Mouse (Mus musculus): ENCODE data around the gene Parp9. TPM values are rescaled to one million over a fixed set of nuclear protein-coding genes. Genes with fewer than 3 reads are reported as not detected.

Gene Parp9
- total RNA-seq, 1 experiment: 4.8 TPM

- Histone ChIP-seq H3K4me1 (ENCODE audit: control insufficient read depth in 2 of 2, insufficient read depth in 2 of 2, low read length in 2 of 2, poor library complexity in 1 of 2) (no peaks in the 10 kb centered on the region), H3K36me3 (ENCODE audit: control insufficient read depth, insufficient read depth, low read length, poor library complexity, severe bottlenecking) (peaks cover 2% of the 10 kb centered on the region; the same call in 1 of the 2 replicates), H3K27ac (ENCODE audit: insufficient read depth, low read depth, low read length, poor library complexity, severe bottlenecking) (no peak overlapping the region), H3K9ac (ENCODE audit: insufficient read depth, low read depth, low read length, poor library complexity, severe bottlenecking) (no peak overlapping the region), H3K4me3 (ENCODE audit: insufficient read depth in 1 of 2, low read depth in 1 of 2, low read length in 2 of 2, poor library complexity in 1 of 2, severe bottlenecking in 1 of 2) (no peak overlapping the region), H3K9me3 (ENCODE audit: control insufficient read depth, insufficient read depth, low read depth, low read length) (no peaks in the 10 kb centered on the region)
- no peak for DNase-seq (ENCODE audit: low read depth, low spot score)
- in situ Hi-C loops (cut with MboI; ENCODE audit: low sequenced_read_pairs in 2 of 2, unreplicated experiment in 2 of 2): no loop called here
- TF ChIP-seq ZNF384 (IDR thresholded peaks at IDR 0.05; ENCODE audit: low read depth, low read length): no peak
- no peak for TF ChIP-seq MAFK (IDR thresholded peaks at IDR 0.05; ENCODE audit: insufficient read depth, low read depth, low read length)
- TF ChIP-seq ZC3H11A (IDR thresholded peaks at IDR 0.05; ENCODE audit: borderline replicate concordance, low read depth, low read length): no peak
- TF ChIP-seq CHD2 (IDR thresholded peaks at IDR 0.05; ENCODE audit: low read depth, low read length): no peak
- TF ChIP-seq HCFC1 (IDR thresholded peaks at IDR 0.05; ENCODE audit: borderline replicate concordance, insufficient read depth, low read length): no peak
Measured at GRCm38 (mm10) chr16:36008396-36008795, 70.1 kb downstream of the Parp9 start.

- in situ Hi-C loops (cut with MboI; ENCODE audit: low sequenced_read_pairs in 2 of 2, unreplicated experiment in 2 of 2): no loop called here
- TF ChIP-seq HCFC1 (IDR thresholded peaks at IDR 0.05; ENCODE audit: borderline replicate concordance, insufficient read depth, low read length) (no peak), ZNF384 (IDR thresholded peaks at IDR 0.05; ENCODE audit: low read depth, low read length) (no peak), ZC3H11A (IDR thresholded peaks at IDR 0.05; ENCODE audit: borderline replicate concordance, low read depth, low read length) (no peak), CHD2 (IDR thresholded peaks at IDR 0.05; ENCODE audit: low read depth, low read length) (no peak), MAFK (IDR thresholded peaks at IDR 0.05; ENCODE audit: insufficient read depth, low read depth, low read length) (no peak)
- no peak for DNase-seq (ENCODE audit: low read depth, low spot score)
- H3K27ac ChIP-seq (ENCODE audit: insufficient read depth, low read depth, low read length, poor library complexity, severe bottlenecking): no peak overlapping the region
- H3K9me3 ChIP-seq (ENCODE audit: control insufficient read depth, insufficient read depth, low read depth, low read length): no peaks in the 10 kb centered on the region
- H3K4me1 ChIP-seq (ENCODE audit: control insufficient read depth in 2 of 2, insufficient read depth in 2 of 2, low read length in 2 of 2, poor library complexity in 1 of 2): no peaks in the 10 kb centered on the region
- H3K9ac ChIP-seq (ENCODE audit: insufficient read depth, low read depth, low read length, poor library complexity, severe bottlenecking): no peak overlapping the region
- no peak overlapping the region for H3K4me3 ChIP-seq (ENCODE audit: insufficient read depth in 1 of 2, low read depth in 1 of 2, low read length in 2 of 2, poor library complexity in 1 of 2, severe bottlenecking in 1 of 2)
- H3K36me3 ChIP-seq (ENCODE audit: control insufficient read depth, insufficient read depth, low read length, poor library complexity, severe bottlenecking): peaks cover 5% of the 10 kb centered on the region
Measured at GRCm38 (mm10) chr16:36016335-36016734, 78.1 kb downstream of the Parp9 start.

Other genes starting within 250 kb of the Parp9 start
- gene Dirc2, start 169.1 kb upstream of the Parp9 start, total RNA-seq (2012; rRNA removed): 30.4 and 53.5 TPM in 2 replicates
- gene Hspbap1, start 168.1 kb upstream of the Parp9 start, total RNA-seq (2012; rRNA removed): 71.9 and 73.5 TPM in 2 replicates
- gene Parp14, start 66.9 kb upstream of the Parp9 start, total RNA-seq (2012; rRNA removed): 2.5 and 4.6 TPM in 2 replicates
- gene Dtx3l, start 681 bp downstream of the Parp9 start, total RNA-seq (2012; rRNA removed): 3.2 and 3.8 TPM in 2 replicates
- 34.4 and 43.0 TPM in 2 replicates for gene Kpna1, start 40.3 kb downstream of the Parp9 start, total RNA-seq (2012; rRNA removed)
- 3.3 and 4.2 TPM in 2 replicates for gene Wdr5b, start 102.7 kb downstream of the Parp9 start, total RNA-seq (2012; rRNA removed)
- 153 and 243 TPM in 2 replicates for gene Fam162a, start 133.1 kb downstream of the Parp9 start, total RNA-seq (2012; rRNA removed)
- 160 and 185 TPM in 2 replicates for gene Ccdc58, start 133.2 kb downstream of the Parp9 start, total RNA-seq (2012; rRNA removed)
- gene Csta1, start 192.8 kb downstream of the Parp9 start, total RNA-seq (2012; rRNA removed): not detected in 2 replicates
- gene Stfa2l1, start 218.3 kb downstream of the Parp9 start, total RNA-seq (2012; rRNA removed): not detected in 2 replicates
- gene Gm5483, start 245.7 kb downstream of the Parp9 start, total RNA-seq (2012; rRNA removed): not detected in 2 replicates